Mouse (Mus musculus) R1 (cell line): ENCODE data around the gene Vash1.

Experiments used
- DNase-seq: peaks from one replicate; pipeline ENCODE4 v3.0.0-alpha.2; 2018; ENCODE audit warnings: low read depth, low spot score

Gene Vash1

GRCm38 (mm10) chr12:86719961-86720639, 41.6 kb downstream of the Vash1 start:
- no peak for DNase-seq

GRCm38 (mm10) chr12:86721453-86721852, 43.0 kb downstream of the Vash1 start:
- DNase-seq, result no peak

- DNase-seq, result no peak
Observed at GRCm38 (mm10) chr12:86724300-86724699, 45.8 kb downstream of the Vash1 start.

- DNase-seq, result peak; percentile 53
Observed at GRCm38 (mm10) chr12:86725706-86726105, 47.2 kb downstream of the Vash1 start.

GRCm38 (mm10) chr12:86726120-86726640, 47.7 kb downstream of the Vash1 start, which contains the start of gene Angel1:
Gene Angel1, minus strand, starts transcription at chr12:86726460.
- DNase-seq, result peak; percentile 98

GRCm38 (mm10) chr12:86734319-86734810, 55.9 kb downstream of the Vash1 start, which contains the start of gene Lrrc74a:
Gene Lrrc74a, plus strand, starts transcription at chr12:86734369.
- no peak for DNase-seq
